Mouse (Mus musculus) kidney, adult 2 months (tissue): ENCODE results near the gene Ung.

Experiments
- CTCF ChIP-seq: fragments of 200-500 bp; conservative IDR thresholded peaks from 2 replicates; pipeline ENCODE4 v1.5.1; 2011; ENCODE audit warnings: low read depth, mild to moderate bottlenecking, control low read depth, low read length, moderate library complexity, mixed read lengths; ENCODE audit not compliant: insufficient read depth, insufficient read length
- POLR2A ChIP-seq: fragments of 200-500 bp; IDR thresholded peaks from one replicate; pipeline ENCODE4 v1.6.1; 2011; ENCODE audit warnings: low read depth, low read length, control low read depth

DNA sequence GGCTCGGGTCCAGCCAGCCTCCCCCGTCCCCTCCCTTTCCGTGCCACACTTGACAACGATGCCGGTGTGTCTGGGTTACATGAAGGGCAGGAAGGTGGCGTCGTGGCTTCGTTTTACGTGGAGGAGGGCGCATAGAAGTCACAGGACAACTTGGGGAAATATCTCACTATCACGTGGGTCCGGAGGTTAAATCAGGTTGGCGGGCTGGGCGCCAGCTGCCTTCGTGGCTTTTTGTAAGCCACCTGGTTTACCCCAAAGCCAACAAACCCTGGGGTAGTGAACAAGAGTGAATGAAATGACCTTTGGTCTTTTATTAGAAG is 1.3 kb downstream of the Ung start:
- TF ChIP-seq CTCF (no peak), POLR2A (no peak)
